Mouse (Mus musculus): ENCODE data around the gene Lrrc31.

Gene Lrrc31

GRCm38 (mm10) chr3:30690976-30691375, 8.7 kb downstream of the Lrrc31 start:
- DNase-seq (ENCODE audit: low read depth in 2 of 2, low spot score in 2 of 2): no peak

- no peak for DNase-seq (ENCODE audit: low read depth in 2 of 2, low spot score in 2 of 2)
Observed at GRCm38 (mm10) chr3:30687216-30687615, 12.4 kb downstream of the Lrrc31 start.

- DNase-seq (ENCODE audit: low read depth in 2 of 2, low spot score in 2 of 2): no peak
Observed at GRCm38 (mm10) chr3:30683190-30683589, 16.5 kb downstream of the Lrrc31 start.

GRCm38 (mm10) chr3:30658486-30658885, 41.2 kb downstream of the Lrrc31 start:
- DNase-seq (ENCODE audit: low read depth in 2 of 2, low spot score in 2 of 2): no peak

GRCm38 (mm10) chr3:30655937-30656336, 43.7 kb downstream of the Lrrc31 start:
- DNase-seq (ENCODE audit: low read depth in 2 of 2, low spot score in 2 of 2): no peak

GRCm38 (mm10) chr3:30650062-30650841, 49.4 kb downstream of the Lrrc31 start:
- no peak for DNase-seq (ENCODE audit: low read depth in 2 of 2, low spot score in 2 of 2)

GRCm38 (mm10) chr3:30648466-30648865, 51.2 kb downstream of the Lrrc31 start:
- no peak for DNase-seq (ENCODE audit: low read depth in 2 of 2, low spot score in 2 of 2)

GRCm38 (mm10) chr3:30647440-30648090, 52.1 kb downstream of the Lrrc31 start, which contains the start of gene Lrrc34:
Gene Lrrc34, minus strand, starts transcription at chr3:30647869.
- no peak for DNase-seq (ENCODE audit: low read depth in 2 of 2, low spot score in 2 of 2)

GRCm38 (mm10) chr3:30646761-30647160, 52.9 kb downstream of the Lrrc31 start:
- DNase-seq (ENCODE audit: low read depth in 2 of 2, low spot score in 2 of 2): no peak

GRCm38 (mm10) chr3:30644207-30644606, 55.4 kb downstream of the Lrrc31 start, which contains the start of gene Lrriq4:
Gene Lrriq4, plus strand, starts transcription at chr3:30644507.
- DNase-seq (ENCODE audit: low read depth in 2 of 2, low spot score in 2 of 2): no peak

GRCm38 (mm10) chr3:30635629-30636028, 64.0 kb downstream of the Lrrc31 start:
- DNase-seq (ENCODE audit: low read depth in 2 of 2, low spot score in 2 of 2): no peak

- no peak for DNase-seq (ENCODE audit: low read depth in 2 of 2, low spot score in 2 of 2)
Observed at GRCm38 (mm10) chr3:30633681-30634080, 66.0 kb downstream of the Lrrc31 start.

All from CD8-positive naive resting alpha-beta T cell, adult 2 months (primary cell).